Mouse (Mus musculus) MEL (cell line): ENCODE measurements around the gene Dlx2. TPM values are rescaled to one million over a fixed set of nuclear protein-coding genes. Genes with fewer than 3 reads are reported as not detected.

Experiments
- DNase-seq: peaks from one replicate; pipeline ENCODE4 v3.0.0; 2011; ENCODE audit warnings: low read depth, low spot score
- H3K27ac ChIP-seq: 2 replicates; pipeline ENCODE4 v1.5.1; 2012; ENCODE audit warnings: low read depth, mild to moderate bottlenecking, control low read depth, low read length, moderate library complexity; ENCODE audit not compliant: control insufficient read depth
- H3K27me3 ChIP-seq, 2 experiments: fragments of 150-350 bp in 1 of 2; sonication (generic) in 1 of 2; 2 replicates each; pipeline ENCODE4 v1.6.1; 2012; ENCODE audit warnings: low read length in 2 of 2, mild to moderate bottlenecking in 2 of 2, improper control_type of control experiment in 1 of 2, moderate library complexity in 1 of 2; ENCODE audit not compliant: insufficient read depth in 2 of 2, control insufficient read depth in 1 of 2
- H3K36me3 ChIP-seq, 2 experiments: 2 replicates each; pipeline ENCODE4 v1.6.1; 2012 to 2014; ENCODE audit warnings: low read length in 2 of 2, improper control_type of control experiment in 1 of 2, inconsistent platforms in 1 of 2, mild to moderate bottlenecking in 1 of 2; ENCODE audit not compliant: insufficient read depth in 2 of 2, control insufficient read depth in 1 of 2
- H3K4me1 ChIP-seq, 2 experiments: fragments of 150-350 bp in 1 of 2; sonication (generic) in 1 of 2; 2 replicates each; pipeline ENCODE4 v1.6.1; 2012; ENCODE audit warnings: low read length in 2 of 2, improper control_type of control experiment in 1 of 2, mild to moderate bottlenecking in 1 of 2; ENCODE audit not compliant: insufficient read depth in 2 of 2, control insufficient read depth in 1 of 2
- H3K4me3 ChIP-seq, 2 experiments: fragments of 150-350 bp in 1 of 2; sonication (generic) in 1 of 2; 2 replicates each; pipeline ENCODE4 v1.5.1; 2012; ENCODE audit warnings: low read depth in 2 of 2, low read length in 2 of 2, mild to moderate bottlenecking in 2 of 2, moderate library complexity in 2 of 2, control low read depth in 1 of 2, improper control_type of control experiment in 1 of 2; ENCODE audit not compliant: control insufficient read depth in 1 of 2, insufficient read depth in 1 of 2
- H3K79me2 ChIP-seq: 2 replicates; pipeline ENCODE4 v1.6.1; 2012; ENCODE audit warnings: mild to moderate bottlenecking, low read length, moderate library complexity; ENCODE audit not compliant: control insufficient read depth, poor library complexity, insufficient read depth
- H3K9ac ChIP-seq: 2 replicates; pipeline ENCODE4 v1.6.1; 2012; ENCODE audit warnings: low read depth, mild to moderate bottlenecking, control low read depth, low read length, moderate library complexity; ENCODE audit not compliant: control insufficient read depth, poor library complexity, severe bottlenecking
- H3K9me3 ChIP-seq: fragments of 150-350 bp; sonication (generic); replicated peaks from 2 replicates; pipeline ENCODE4 v1.6.1; 2012; ENCODE audit warnings: mild to moderate bottlenecking, low read length, improper control_type of control experiment, moderate library complexity; ENCODE audit not compliant: insufficient read depth
- CHD1 ChIP-seq: IDR thresholded peaks from 2 replicates; pipeline ENCODE4 v1.6.1; 2012; ENCODE audit warnings: low read depth, mild to moderate bottlenecking, inconsistent platforms, low read length, improper control_type of control experiment
- HCFC1 ChIP-seq: IDR thresholded peaks from 2 replicates; pipeline ENCODE4 v1.6.1; 2012; ENCODE audit warnings: low read depth, mild to moderate bottlenecking, inconsistent platforms, low read length, improper control_type of control experiment, moderate library complexity
- JUND ChIP-seq: IDR thresholded peaks from 2 replicates; pipeline ENCODE4 v1.6.1; 2011; ENCODE audit warnings: low read depth, mild to moderate bottlenecking, improper control_type of control experiment, low read length
- MAFK ChIP-seq: IDR thresholded peaks from 2 replicates; pipeline ENCODE4 v1.6.1; 2011; ENCODE audit warnings: low read depth, mild to moderate bottlenecking, low read length, improper control_type of control experiment, borderline replicate concordance
- MXI1 ChIP-seq: IDR thresholded peaks from 2 replicates; pipeline ENCODE4 v1.6.1; 2011; ENCODE audit warnings: mild to moderate bottlenecking, low read depth, low read length, improper control_type of control experiment
- NELFE ChIP-seq: IDR thresholded peaks from 2 replicates; pipeline ENCODE4 v1.6.1; 2011; ENCODE audit warnings: low read depth, low read length, improper control_type of control experiment
- POLR2A ChIP-seq, 2 experiments: IDR thresholded peaks; 2 replicates each; pipeline ENCODE4 v1.6.1; 2011 to 2012; ENCODE audit warnings: low read length in 2 of 2, mild to moderate bottlenecking in 2 of 2, control low read depth in 1 of 2, improper control_type of control experiment in 1 of 2, low read depth in 1 of 2, moderate library complexity in 1 of 2; ENCODE audit not compliant: control insufficient read depth in 1 of 2, insufficient read depth in 1 of 2, poor library complexity in 1 of 2
- RAD21 ChIP-seq: IDR thresholded peaks from 2 replicates; pipeline ENCODE4 v1.6.1; 2011; ENCODE audit warnings: mild to moderate bottlenecking, low read depth, low read length, improper control_type of control experiment
- RCOR1 ChIP-seq: IDR thresholded peaks from 2 replicates; pipeline ENCODE4 v1.6.1; 2012; ENCODE audit warnings: low read depth, mild to moderate bottlenecking, inconsistent platforms, low read length, improper control_type of control experiment
- SIN3A ChIP-seq: IDR thresholded peaks from 2 replicates; pipeline ENCODE4 v1.6.1; 2012; ENCODE audit warnings: low read length, improper control_type of control experiment, inconsistent platforms
- TBP ChIP-seq: IDR thresholded peaks from 2 replicates; pipeline ENCODE4 v1.8.0; 2011; ENCODE audit warnings: low read depth, low read length, improper control_type of control experiment
- UBTF ChIP-seq: IDR thresholded peaks from 2 replicates; pipeline ENCODE4 v1.6.1; 2012; ENCODE audit warnings: low read depth, mild to moderate bottlenecking, inconsistent platforms, low read length, improper control_type of control experiment, moderate library complexity, borderline replicate concordance; ENCODE audit not compliant: insufficient read depth
- ZKSCAN1 ChIP-seq: IDR thresholded peaks from 2 replicates; pipeline ENCODE4 v1.6.1; 2012; ENCODE audit warnings: low read depth, mild to moderate bottlenecking, inconsistent platforms, low read length, improper control_type of control experiment, moderate library complexity
- ZMIZ1 ChIP-seq: IDR thresholded peaks from 2 replicates; pipeline ENCODE4 v1.6.1; 2012; ENCODE audit warnings: low read depth, mild to moderate bottlenecking, inconsistent platforms, low read length, improper control_type of control experiment, moderate library complexity
- ZNF384 ChIP-seq: IDR thresholded peaks from 2 replicates; pipeline ENCODE4 v1.6.1; 2012; ENCODE audit warnings: low read depth, mild to moderate bottlenecking, inconsistent platforms, low read length, improper control_type of control experiment
- polyA plus RNA-seq, 2 experiments: library from polyadenylated mRNA; stranded (reverse) in 1 of 2; unstranded in 1 of 2; fragments of >175 nt in 1 of 2; fragments of >200 nt in 1 of 2; gene quantifications; 2 replicates each; pipeline versions ENCODE4 v1.2.1 to v1.2.4; 2012; ENCODE audit warnings: low replicate concordance in 2 of 2, low read depth in 1 of 2; ENCODE audit not compliant: insufficient read length in 2 of 2, insufficient read depth in 1 of 2, missing spikeins in 1 of 2
- total RNA-seq: library from RNA; depleted of rRNA; stranded (reverse); fragments of 300-350 nt; gene quantifications from 2 replicates; pipeline ENCODE4 v1.2.3, GENCODE M21; 2012

The Dlx2 gene
- total and polyA plus RNA-seq, 3 experiments, result not detected

DNA sequence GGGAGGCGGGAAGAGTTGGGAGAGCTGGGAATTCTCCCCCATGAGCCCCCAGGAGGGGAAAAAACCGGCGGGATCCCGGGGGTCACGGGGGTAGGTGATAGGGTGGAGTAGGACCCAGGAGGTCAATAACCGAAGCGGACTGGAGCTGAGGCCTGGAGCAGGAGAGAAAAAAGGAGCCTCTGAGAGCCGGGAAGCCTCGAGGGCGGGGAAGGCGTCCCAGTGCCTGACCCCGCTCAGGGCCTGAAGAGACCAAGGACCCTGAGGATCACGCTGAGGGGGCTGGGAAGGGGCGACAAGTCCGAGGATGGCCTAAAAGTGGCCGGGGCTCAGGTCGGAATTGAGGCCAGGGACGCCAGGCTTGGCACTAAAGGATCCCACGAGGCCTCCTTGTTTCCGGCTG lies 2.6 kb downstream of the Dlx2 start:
- Histone ChIP-seq H3K9ac (no peak overlapping the region), H3K4me1 (peaks cover 9 to 13% of the 10 kb centered on the region in 2 experiments; a peak in 3 of 4 replicates), H3K27me3 (no peaks in the 10 kb centered on the region), H3K9me3 (no peaks in the 10 kb centered on the region)
- DNase-seq, result no peak
- TF ChIP-seq RCOR1, result no peak
- no peak for TF ChIP-seq ZNF384
- TF ChIP-seq MAFK, result no peak
- no peak for TF ChIP-seq TBP
- no peak for TF ChIP-seq HCFC1
- no peak for TF ChIP-seq CHD1
- TF ChIP-seq MXI1, result no peak
- TF ChIP-seq NELFE, result no peak
- TF ChIP-seq RAD21, result no peak
- no peak for TF ChIP-seq JUND
- TF ChIP-seq, all 39 proteins: peak for 0
- Histone ChIP-seq H3K79me2 (no peaks in the 10 kb centered on the region), H3K4me3 (no peak overlapping the region), H3K27ac (no peak overlapping the region), H3K36me3 (peaks cover 0 to 10% of the 10 kb centered on the region in 2 experiments; a peak in 2 of 4 replicates)

- H3K4me1 ChIP-seq, result peaks cover 9 to 13% of the 10 kb centered on the region in 2 experiments; a peak in 3 of 4 replicates
- no peak overlapping the region for H3K27ac ChIP-seq
- H3K4me3 ChIP-seq, result peak overlapping the region; percentile 60 to 86
- peak overlapping the region; percentile 70 for H3K9ac ChIP-seq
- H3K36me3 ChIP-seq, result peaks cover 0 to 10% of the 10 kb centered on the region in 2 experiments; a peak in 2 of 4 replicates
- peak; percentile 22 for DNase-seq
- 0 out of 2 replicates have a peak, but pooled peaks have one; percentile 8 for TF ChIP-seq SIN3A
- no peak for TF ChIP-seq ZKSCAN1
- no peak for TF ChIP-seq HCFC1
- no peaks in the 10 kb centered on the region for H3K79me2 ChIP-seq
- no peaks in the 10 kb centered on the region for H3K27me3 ChIP-seq
- H3K9me3 ChIP-seq, result no peaks in the 10 kb centered on the region
Observed at GRCm38 (mm10) chr2:71543531-71543930, 3.0 kb downstream of the Dlx2 start.

DNA sequence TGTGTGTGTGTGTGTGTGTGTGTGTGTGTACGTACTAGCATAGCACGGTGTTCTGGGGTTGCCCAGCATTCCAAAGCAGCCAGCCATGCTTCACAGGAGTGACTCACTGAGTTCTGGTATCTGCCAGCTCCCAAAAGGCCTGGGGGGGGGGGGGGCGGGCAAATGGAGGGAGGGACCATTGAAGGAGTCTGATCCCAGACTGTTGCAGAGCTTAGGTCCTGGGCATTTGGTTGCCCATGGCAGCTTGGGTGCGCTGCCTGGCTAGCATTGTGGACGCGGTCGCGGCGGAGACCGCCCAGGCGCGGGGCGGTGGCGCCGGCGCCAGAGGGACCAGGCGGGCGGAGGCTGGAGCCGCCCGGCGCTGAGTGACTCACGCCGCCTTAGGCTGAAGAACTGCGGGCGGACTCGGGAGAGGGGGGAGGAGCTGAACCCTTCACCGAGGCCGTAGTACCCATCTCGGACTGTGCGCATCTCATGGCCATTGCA lies 3.7 kb downstream of the Dlx2 start:
- peak overlapping the region; percentile 71 for H3K27ac ChIP-seq
- TF ChIP-seq ZMIZ1 (no peak), MXI1 (0 out of 2 replicates have a peak, but pooled peaks have one; percentile 49), POLR2A (IDR thresholded peaks at IDR 0.05; ENCODE audit: control insufficient read depth in 1 of 2, insufficient read depth in 1 of 2, low read depth in 1 of 2, low read length in 2 of 2, poor library complexity in 1 of 2) (0 out of 4 replicates have a peak, but pooled peaks of 1 of the 2 experiments have one; percentile 24), UBTF (peak; percentile 93; the same call in 1 of the 2 replicates)
- peak overlapping the region; percentile 60 to 86 for H3K4me3 ChIP-seq
- H3K79me2 ChIP-seq, result no peaks in the 10 kb centered on the region
- peak overlapping the region; percentile 70 for H3K9ac ChIP-seq
- peaks cover 0 to 12% of the 10 kb centered on the region in 2 experiments; a peak in 2 of 4 replicates for H3K36me3 ChIP-seq
- peak; percentile 75 for DNase-seq
- no peaks in the 10 kb centered on the region for H3K27me3 ChIP-seq
- H3K9me3 ChIP-seq, result no peaks in the 10 kb centered on the region
- H3K4me1 ChIP-seq, result peaks cover 9 to 16% of the 10 kb centered on the region in 2 experiments; a peak in 3 of 4 replicates
